Mouse (Mus musculus): ENCODE results near the gene Mdm4.

Gene Mdm4

DNA sequence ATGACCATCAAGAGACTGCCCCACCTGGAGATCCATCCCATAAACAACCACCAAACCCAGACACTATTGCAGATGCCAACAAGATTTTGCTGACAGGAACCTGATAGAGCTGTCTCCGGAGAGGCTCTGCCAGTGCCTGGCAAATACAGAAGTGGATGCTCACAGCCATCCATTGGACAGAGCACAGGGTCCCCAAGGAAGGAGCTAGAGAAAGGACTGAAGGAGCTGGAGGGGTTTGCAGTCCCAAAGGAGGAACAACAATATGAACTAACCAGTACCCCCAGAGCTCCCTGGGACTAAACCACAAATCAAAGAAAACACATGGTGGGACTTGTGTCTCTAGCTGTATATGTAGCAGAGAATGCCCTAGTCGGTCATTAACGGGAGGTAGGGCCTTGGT lies 6.6 kb downstream of the Mdm4 start:
- in situ Hi-C loops (cut with MboI, MseI), result loop anchor here in 1 of 2 experiments (25.0 kb wide), 1 partner anchor 1111 kb away; the partner anchor contains the start of gene Nucks1

DNA sequence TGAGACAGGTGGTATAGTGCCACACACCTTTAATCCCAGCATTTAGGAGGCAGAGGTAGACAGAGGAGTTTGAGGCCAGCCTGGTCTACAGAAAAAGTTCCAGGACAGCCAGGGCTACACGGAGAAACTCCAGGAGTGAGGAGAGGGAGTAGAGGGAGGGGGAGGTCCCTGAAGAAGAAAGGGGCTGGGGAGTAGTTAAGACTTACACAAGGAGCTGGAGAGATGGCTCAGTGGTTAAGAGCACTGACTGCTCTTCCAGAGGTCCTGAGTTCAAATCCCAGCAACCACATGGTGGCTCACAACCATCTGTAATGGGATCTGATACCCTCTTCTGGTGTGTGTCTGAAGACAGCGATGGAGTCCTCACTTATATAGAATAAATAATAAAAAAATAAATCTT lies 8.4 kb downstream of the Mdm4 start:
- in situ Hi-C loops (cut with MboI, MseI), result loop anchor here in 1 of 2 experiments (25.0 kb wide), 1 partner anchor 1110 kb away; the partner anchor contains the start of gene Nucks1

DNA sequence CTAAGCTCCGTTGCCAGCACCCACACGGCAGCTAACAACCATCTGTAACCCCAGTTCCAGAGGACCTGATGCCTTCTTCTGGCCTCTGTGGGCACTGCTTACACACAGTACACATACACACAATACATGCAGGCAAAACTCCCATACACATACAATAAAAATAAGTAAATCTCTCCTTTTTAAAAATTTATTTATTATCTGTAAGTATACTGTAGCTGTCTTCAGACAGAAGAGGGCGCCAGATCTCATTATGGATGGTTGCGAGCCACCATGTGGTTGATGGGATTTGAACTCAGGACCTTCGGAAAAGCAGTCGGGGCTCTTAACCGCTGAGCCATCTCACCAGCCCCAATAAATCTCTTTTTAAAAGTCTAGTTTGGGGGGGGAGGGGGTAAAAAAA lies 9.0 kb downstream of the Mdm4 start:
- in situ Hi-C loops (cut with MboI, MseI), result loop anchor here in 1 of 2 experiments (25.0 kb wide), 1 partner anchor 1109 kb away; the partner anchor contains the start of gene Nucks1

DNA sequence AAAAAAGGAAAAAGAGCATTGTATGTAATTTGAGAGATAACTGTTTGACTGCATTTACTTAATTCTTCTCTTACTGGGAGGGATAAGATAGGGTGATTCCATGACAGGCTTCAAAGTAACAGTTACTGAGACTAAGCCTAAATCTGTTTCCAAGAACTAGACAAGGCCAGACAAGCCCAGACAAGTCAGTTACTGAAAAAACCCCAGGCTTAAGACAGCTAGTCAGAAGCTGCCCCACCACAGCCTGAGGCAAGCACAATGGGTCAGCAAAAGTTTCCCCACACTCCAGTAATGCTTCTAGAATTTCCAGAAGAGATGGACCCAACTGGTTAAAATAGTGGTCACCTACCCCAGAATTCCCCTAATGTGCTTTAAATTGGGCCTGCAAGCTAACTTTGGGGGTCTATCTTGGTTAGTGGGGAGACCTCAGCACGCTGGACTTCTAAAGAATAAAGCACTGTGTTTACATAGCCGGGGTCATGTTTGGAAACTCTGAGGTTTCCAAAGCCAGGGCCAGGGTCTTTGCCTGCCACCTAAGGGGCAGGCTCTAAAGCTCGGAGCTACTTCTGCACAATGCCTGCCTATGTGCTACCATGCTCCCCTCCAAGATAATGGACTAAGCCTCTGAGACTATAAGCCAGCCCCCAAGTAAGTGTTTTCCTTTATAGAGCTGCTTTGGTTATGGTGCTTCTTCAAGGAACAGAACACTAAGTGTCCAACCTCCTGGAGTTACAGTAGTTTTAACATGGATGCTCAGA lies 10.0 kb downstream of the Mdm4 start:
- in situ Hi-C loops (cut with MboI, MseI), result loop anchor here in 1 of 2 experiments (25.0 kb wide), 1 partner anchor 1108 kb away; the partner anchor contains the start of gene Nucks1

DNA sequence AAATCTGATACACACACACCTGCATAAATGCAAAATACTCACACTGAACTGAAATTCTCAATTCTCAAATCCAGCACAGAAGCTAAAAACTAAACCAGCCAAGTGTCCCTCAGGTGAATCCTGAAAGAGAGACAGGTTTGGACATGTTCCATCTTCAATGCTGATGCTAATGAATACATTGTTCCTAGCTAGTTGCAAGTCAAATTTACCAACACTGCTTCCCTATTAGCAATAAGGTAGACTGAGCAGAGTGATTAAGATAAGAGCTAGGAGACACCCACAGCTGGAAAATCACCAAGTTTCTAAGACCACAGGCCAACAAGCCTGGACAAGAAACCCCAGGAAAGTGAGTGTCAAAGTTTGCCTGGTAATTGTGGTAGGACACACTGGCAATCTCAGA lies 11.0 kb downstream of the Mdm4 start:
- in situ Hi-C loops (cut with MboI, MseI), result loop anchor here in 1 of 2 experiments (10.0 to 25.0 kb wide), 2 partner anchors 1107 to 1835 kb away; partner anchors contain the start of gene Nucks1

DNA sequence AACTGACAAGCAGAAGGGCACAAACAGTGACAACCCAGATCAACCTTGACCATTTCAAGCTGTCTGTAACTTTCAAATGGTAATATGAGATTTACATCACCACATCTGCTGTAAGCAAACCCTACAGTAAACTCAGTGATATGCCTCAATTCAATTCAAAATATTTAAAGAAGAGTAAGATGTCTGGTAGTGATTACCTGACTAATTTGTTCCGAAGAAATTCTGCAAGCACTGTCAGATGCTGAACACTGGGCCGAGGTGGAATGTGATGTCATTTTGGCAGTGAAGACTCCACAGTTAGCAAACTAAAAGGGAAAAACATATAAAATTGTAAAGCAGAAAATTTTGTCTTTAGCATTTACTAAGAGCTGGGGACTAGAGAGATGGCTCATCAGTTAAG lies 11.8 kb downstream of the Mdm4 start:
- in situ Hi-C loops (cut with MboI, MseI), result loop anchor here in 1 of 2 experiments (10.0 to 25.0 kb wide), 2 partner anchors 1106 to 1834 kb away; partner anchors contain the start of gene Nucks1

DNA sequence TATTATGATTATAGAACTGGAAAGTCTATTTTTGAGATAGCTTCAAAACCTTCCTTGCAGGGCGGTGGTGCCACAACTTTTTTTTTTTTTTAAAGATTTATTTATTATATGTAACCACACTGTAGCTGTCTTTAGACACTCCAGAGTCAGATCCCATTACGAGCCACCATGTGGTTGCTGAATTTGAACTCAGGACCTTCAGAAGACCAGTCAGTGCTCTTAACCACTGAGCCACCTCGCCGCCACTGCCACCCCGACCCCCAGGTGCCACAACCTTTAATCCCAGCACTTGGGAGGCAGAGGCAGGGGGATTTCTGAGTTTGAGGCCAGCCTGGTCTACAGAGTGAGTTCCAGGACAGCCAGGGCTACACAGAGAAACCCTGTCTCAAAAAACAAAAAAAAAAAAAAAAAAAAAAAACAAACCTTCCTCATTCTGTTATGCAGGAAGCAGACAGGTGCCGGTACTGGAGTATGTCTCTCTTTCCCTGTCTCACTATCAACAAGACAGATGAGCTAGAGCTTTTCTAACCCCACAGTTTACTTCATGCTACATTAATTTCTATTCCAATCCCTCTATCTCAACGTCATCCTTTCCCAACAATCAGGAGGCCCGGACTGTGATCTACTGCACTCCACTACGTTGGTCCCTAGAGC lies 13.5 kb downstream of the Mdm4 start:
- in situ Hi-C loops (cut with MboI, MseI), result loop anchor here in 1 of 2 experiments (10.0 to 25.0 kb wide), 2 partner anchors 1105 to 1832 kb away; partner anchors contain the start of gene Nucks1

DNA sequence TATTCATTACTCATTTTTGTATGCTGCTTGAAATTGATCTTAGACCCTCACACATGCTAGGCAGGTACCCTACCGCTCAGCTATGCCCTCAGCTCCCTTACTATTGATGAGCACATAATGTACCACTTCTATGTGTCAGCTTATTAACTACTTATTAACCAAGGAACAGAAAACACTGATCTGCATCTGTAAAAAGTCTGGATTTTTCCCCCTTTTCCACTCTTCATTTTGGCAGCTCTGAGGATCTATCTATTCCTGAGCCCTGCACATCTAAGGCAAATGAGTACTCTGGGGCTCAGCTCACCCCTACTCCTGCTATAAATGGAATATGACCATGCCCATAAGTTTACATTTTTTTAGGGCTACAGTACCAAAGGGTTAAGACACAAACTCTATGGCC lies 16.2 kb downstream of the Mdm4 start:
- in situ Hi-C loops (cut with MboI, MseI), result loop anchor here in 1 of 2 experiments (10.0 to 25.0 kb wide), 2 partner anchors 1102 to 1829 kb away; partner anchors contain the start of gene Nucks1

DNA sequence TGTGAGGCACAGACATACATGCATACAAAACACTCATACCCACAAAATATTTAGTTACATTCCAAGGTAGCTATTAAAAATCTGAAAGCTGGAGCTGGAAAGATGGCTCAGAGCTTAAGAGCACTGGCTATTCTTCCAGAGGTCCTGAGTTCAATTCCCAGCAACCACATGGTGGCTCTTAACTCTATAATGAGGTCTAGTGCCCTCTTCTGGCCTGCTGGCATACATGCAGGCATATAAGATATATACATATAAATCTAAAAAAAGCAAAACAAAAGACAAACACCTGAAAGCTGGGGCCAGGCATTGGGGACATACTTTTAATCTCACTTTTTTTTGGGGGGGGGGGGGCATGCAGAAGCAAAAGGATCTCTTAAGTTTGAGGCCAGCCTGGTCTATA lies 17.0 kb downstream of the Mdm4 start:
- in situ Hi-C loops (cut with MboI, MseI), result loop anchor here in 1 of 2 experiments (10.0 to 25.0 kb wide), 2 partner anchors 1101 to 1829 kb away; partner anchors contain the start of gene Nucks1

DNA sequence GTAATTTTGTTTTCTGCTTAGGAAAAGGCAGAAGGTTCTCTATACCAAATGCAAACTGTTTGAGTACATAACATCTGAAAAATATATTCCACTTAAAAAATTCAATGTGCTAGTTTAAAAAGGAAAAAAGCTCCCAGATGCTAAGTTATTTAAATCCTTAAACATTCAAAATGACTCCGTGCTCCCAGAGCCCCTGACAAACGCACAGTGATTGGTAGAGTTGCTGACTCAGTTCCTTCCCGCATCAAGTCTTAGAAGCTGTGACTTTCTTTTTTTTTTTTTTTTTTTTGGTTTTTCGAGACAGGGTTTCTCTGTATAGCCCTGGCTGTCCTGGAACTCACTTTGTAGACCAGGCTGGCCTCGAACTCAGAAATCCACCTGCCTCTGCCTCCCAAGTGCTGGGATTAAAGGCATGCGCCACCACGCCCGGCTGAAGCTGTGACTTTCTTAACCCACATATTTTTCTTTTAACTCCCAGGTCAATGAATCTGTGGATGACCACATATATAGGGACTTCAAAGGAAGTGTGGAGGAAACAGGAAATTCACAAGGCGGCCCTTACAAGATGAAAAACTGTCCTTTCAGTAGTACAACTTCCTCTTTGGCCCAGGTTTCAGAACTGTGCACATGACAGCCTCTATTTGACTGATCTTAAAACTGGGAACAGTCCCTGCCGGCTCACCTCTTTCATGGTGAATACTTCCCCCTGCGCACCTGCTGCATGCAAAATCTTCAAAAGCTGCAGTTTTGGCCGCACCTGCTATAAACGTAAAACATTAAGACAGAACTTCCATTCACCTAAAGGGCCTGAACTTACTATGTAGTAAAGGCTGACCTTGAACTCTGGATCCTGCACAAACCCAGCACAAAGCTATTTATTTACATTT lies 18.2 kb downstream of the Mdm4 start:
- in situ Hi-C loops (cut with MboI, MseI), result loop anchor here in 1 of 2 experiments (10.0 to 25.0 kb wide), 2 partner anchors 1100 to 1827 kb away; partner anchors contain the start of gene Nucks1

DNA sequence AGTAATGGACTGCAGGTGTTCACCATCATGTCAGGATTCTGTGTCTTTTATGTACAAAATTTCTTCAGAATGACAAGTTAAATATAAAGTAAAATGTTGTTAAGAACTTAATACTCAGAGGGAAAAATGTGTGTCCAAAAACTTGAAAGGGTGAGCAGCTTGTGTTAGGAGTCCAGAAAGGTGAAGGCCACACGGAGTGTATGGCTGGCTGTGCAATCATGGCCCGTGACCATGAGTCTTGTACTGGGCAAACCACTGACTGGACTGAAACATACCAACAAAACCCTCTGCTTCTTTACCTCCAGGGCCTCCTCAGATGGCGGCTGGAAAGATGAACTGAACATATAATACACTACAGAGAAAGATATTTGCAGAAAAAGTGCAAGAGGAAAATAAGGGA lies 23.8 kb downstream of the Mdm4 start:
- in situ Hi-C loops (cut with MboI, MseI), result loop anchor here in 1 of 2 experiments (10.0 to 25.0 kb wide), 2 partner anchors 638 to 1094 kb away; partner anchors contain the start of gene Nucks1

DNA sequence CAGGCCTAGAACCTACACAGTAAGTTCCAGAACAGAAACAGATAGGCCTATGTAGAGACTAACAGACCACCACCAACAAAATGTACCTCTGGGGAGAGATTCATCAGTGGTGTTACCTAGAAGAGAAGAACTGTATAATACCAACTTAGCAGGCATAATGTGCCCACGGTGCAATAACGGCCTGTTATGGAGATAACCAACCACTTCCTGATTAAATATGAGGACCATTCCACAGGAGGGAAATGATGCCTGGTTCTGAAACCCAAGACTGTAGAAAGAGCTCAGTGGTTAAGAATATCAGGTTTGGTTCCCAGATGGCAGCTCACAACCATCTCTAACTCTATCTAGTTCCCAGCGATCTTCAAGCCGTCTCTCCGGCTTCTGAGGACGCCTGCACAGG lies 30.0 kb downstream of the Mdm4 start:
- in situ Hi-C loops (cut with MboI, MseI), result loop anchor here in 1 of 2 experiments (10.0 to 25.0 kb wide), 2 partner anchors 644 to 1088 kb away; partner anchors contain the start of gene Nucks1

DNA sequence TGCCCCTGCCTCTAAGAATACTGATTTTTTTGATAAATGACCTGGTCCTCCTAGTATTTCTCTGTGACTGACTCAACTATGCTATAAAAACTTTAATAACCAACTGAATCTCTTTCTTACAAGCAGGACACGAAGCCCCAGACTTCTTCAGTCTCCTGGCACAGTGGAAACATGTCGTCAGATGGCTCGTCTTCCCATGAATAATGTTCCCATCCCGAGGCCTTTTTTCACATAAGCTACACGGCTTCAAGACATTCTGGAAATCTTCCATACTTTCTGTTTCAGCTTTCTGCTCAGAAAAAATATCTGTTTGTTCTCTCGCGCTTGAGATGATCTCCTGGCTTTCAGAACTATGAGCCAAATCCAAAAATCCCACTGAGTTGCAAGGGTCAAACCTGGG lies 38.8 kb downstream of the Mdm4 start:
- in situ Hi-C loops (cut with MboI, MseI), result loop anchor here in 1 of 2 experiments (10.0 kb wide), 1 partner anchor 643 kb away; no protein-coding TSS in a partner anchor

DNA sequence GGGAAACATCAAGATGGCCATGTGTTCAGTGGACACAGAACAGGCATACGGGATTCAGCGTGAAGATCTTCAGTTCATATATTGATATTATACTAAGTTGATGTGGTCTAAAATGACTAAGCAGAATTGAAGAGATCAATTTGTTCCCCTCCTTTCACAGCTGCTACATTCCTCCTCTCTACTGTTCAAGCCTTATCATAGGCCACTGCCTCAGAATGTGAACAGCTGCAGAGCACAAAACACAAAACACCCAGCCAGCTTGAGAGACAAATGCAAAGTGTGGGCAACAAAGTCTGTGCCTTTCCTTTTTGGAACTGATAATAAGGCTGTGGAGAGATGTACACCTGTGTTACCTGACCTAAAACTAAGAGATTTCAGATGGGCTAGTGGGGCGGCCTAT lies 39.6 kb downstream of the Mdm4 start:
- in situ Hi-C loops (cut with MboI, MseI), result loop anchor here in 1 of 2 experiments (10.0 kb wide), 1 partner anchor 644 kb away; no protein-coding TSS in a partner anchor

DNA sequence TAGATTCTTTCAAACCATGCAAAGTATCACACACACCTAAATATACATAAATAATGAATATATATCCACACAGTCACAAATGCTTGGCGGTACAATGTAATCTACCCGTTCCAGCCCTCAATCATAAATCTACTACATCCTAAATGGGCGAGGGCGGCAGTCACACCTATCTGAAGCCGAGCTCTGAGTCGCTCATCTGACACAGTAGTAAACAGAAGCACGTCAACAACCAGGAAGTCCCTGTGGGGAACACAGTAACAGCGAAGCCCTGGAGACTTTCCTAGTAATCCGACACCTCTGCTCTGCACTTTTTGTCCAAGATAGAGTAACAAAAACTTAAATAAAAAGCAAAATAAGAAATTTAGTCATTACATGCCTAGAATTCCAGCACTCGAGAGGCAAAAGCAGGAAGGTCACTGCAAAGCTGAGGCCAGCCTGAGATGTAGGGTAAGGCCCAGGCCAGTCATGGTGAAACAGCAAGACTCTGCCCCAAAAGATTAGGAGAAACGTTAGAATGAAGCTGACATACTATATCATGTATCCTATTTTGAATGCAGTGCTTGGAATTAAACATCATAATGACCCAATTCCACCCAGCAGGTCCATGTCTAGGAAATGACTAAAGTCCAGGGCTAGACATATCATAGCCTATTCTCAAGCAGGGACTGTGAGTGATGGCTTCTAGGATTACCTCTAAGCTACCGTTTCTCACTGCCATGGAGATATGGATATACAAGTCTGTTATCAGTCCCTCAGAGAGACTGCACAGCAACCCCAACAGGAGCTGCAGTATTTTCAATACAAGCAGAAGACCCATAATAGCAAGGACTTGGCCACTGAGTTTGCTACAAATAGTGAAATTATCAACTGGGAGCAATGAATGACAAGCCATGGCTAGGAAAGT lies 41.6 kb downstream of the Mdm4 start:
- in situ Hi-C loops (cut with MboI, MseI), result loop anchor here in 1 of 2 experiments (10.0 kb wide), 1 partner anchor 626 kb away; the partner anchor contains the start of gene Snrpe

DNA sequence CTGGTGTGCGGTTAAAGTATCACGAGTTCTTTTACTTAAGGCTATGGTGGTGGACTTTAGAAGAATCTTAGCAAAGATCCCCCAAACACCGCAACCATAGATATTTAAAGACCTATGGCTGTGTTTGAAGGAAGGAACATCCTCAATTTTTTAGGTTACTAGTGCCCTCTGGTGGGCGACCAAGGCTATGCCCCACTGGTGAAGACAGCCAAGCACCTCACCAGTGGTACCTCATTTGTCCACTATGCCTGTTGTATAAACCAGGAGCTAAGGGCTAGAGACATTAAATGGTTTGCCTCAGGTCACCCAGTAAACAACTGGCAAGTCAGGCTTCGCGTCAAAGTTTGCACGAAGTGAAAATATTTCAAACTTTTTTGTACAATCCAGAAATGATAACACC lies 47.6 kb downstream of the Mdm4 start:
- in situ Hi-C loops (cut with MboI, MseI), result loop anchor here in 1 of 2 experiments (10.0 kb wide), 1 partner anchor 632 kb away; the partner anchor contains the start of gene Snrpe

DNA sequence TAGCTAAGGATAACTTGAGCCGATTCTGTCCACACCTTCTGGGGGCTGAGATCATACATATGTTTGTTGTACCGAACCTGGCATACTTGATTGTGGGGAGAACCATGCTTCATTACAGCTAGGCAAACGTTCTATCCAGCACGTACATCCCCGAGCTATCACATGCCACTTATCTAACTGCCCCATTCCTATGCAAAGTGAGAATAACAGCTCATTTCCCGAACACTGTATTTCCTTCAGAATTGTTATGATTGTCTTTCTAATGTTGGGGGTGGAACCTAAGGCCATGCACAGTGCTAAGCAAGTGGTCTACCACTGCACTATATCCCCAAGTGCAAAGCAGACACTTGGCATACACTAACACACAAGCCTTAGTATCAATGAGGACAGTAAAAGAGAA lies 49.1 kb downstream of the Mdm4 start:
- in situ Hi-C loops (cut with MboI, MseI), result loop anchor here in 1 of 2 experiments (10.0 kb wide), 1 partner anchor 634 kb away; the partner anchor contains the start of gene Snrpe

DNA sequence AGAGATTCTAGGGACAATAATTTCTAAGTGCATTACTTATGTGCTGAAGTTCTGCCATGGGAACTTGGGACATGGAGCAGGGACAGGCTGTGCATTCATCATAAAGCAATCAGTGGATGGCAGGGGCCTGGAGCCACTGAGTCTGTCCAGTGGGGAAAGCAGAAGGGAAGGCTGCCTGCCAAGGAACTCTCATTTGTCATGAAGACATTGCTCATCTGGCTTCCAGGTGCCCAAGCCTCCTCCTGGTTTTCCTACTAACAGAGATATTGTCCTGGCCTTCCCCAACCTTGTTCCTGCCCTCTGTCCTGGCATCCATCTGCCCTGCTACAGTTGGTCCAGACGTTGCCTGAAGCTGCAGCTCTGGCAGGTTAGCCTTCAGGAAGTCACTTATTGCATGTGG lies 53.0 kb downstream of the Mdm4 start:
- in situ Hi-C loops (cut with MboI, MseI), result no loop called here

DNA sequence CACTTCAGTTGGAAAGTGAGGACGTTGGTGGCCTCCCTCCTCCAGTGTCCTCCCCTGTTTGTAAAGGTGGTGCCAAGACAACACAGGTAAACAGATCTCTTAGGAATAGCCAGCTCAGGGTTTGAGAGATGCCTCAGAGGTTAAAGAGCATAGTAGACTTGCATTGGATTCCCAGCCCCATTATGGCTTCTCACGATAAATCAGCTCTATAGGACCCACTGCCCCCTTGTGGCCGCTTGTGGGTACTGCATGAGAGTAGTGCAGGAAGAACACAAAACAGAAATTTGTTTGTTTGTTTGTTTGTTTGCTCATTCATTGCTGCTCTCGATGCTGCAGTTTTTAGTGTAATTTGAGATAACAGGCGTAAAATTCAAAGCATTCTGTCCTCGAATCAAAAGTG lies 61.7 kb downstream of the Mdm4 start:
- in situ Hi-C loops (cut with MboI, MseI), result loop anchor here in 1 of 2 experiments (25.0 kb wide), 1 partner anchor 994 kb away; no protein-coding TSS in a partner anchor
